Mouse (Mus musculus): ENCODE data around the gene Ifne. TPM values are rescaled to one million over a fixed set of nuclear protein-coding genes. Genes with fewer than 3 reads are reported as not detected.
"Not testable (repeated sequence)": the region's sequence is repeated elsewhere in the genome, so short reads cannot be mapped to it uniquely, and the experiment has no call there.

Ifne gene
- total RNA-seq, 2 experiments from 2014 or later = not detected

- intact Hi-C loops (cut with DNase I) = loop anchor here (1.0 to 10.0 kb wide), 3 partner anchors 64 to 652 kb away; no protein-coding TSS in a partner anchor
- DNase-seq (ENCODE audit: low spot score) = no peak
Observed at GRCm38 (mm10) chr4:88872691-88873090, 7.3 kb downstream of the Ifne start.

- DNase-seq (ENCODE audit: low spot score) = no peak
- intact Hi-C loops (cut with DNase I) = no loop called here
Observed at GRCm38 (mm10) chr4:88867926-88868911, 11.8 kb downstream of the Ifne start.

- intact Hi-C loops (cut with DNase I) = no loop called here
- peak; percentile 35 for DNase-seq (ENCODE audit: low spot score)
Observed at GRCm38 (mm10) chr4:88867366-88867925, 12.6 kb downstream of the Ifne start.

GRCm38 (mm10) chr4:88865011-88865569, 14.9 kb downstream of the Ifne start:
- intact Hi-C loops (cut with DNase I) = no loop called here
- DNase-seq (ENCODE audit: low spot score) = no peak

- DNase-seq (ENCODE audit: low spot score) = no peak
- intact Hi-C loops (cut with DNase I) = no loop called here
Observed at GRCm38 (mm10) chr4:88864599-88864998, 15.4 kb downstream of the Ifne start.

GRCm38 (mm10) chr4:88863309-88863708, 16.7 kb downstream of the Ifne start:
- intact Hi-C loops (cut with DNase I) = no loop called here
- DNase-seq (ENCODE audit: low spot score) = no peak

GRCm38 (mm10) chr4:88859214-88859613, 20.8 kb downstream of the Ifne start:
- no peak for DNase-seq (ENCODE audit: low spot score)
- intact Hi-C loops (cut with DNase I) = no loop called here

- intact Hi-C loops (cut with DNase I) = no loop called here
- DNase-seq (ENCODE audit: low spot score) = no peak
Observed at GRCm38 (mm10) chr4:88851026-88851763, 28.8 kb downstream of the Ifne start.

- DNase-seq (ENCODE audit: low spot score) = no peak
- intact Hi-C loops (cut with DNase I) = no loop called here
Observed at GRCm38 (mm10) chr4:88849698-88850097, 30.3 kb downstream of the Ifne start, which contains the start of gene Ifna1. Gene Ifna1, plus strand, starts transcription at chr4:88850087.

- intact Hi-C loops (cut with DNase I) = no loop called here
- no peak for DNase-seq (ENCODE audit: low spot score)
Observed at GRCm38 (mm10) chr4:88845334-88845733, 34.7 kb downstream of the Ifne start.

- no peak for DNase-seq (ENCODE audit: low spot score)
- intact Hi-C loops (cut with DNase I) = no loop called here
Observed at GRCm38 (mm10) chr4:88841438-88841911, 38.5 kb downstream of the Ifne start, which contains the start of gene Ifna4. Gene Ifna4, plus strand, starts transcription at chr4:88841861.

- intact Hi-C loops (cut with DNase I) = no loop called here
Observed at GRCm38 (mm10) chr4:88840058-88840457, 39.9 kb downstream of the Ifne start.

GRCm38 (mm10) chr4:88838828-88839227, 41.2 kb downstream of the Ifne start:
- intact Hi-C loops (cut with DNase I) = no loop called here
- no peak for DNase-seq (ENCODE audit: low spot score)

More at GRCm38 (mm10) chr4:88840058-88840457, 39.9 kb downstream of the Ifne start:
- DNase-seq (ENCODE audit: low spot score) = no peak

- DNase-seq (ENCODE audit: low spot score); intact Hi-C loops (cut with DNase I): not testable (repeated sequence)
Observed at GRCm38 (mm10) chr4:88835225-88835624, 44.8 kb downstream of the Ifne start, which contains the start of gene Ifna5. Gene Ifna5, plus strand, starts transcription at chr4:88835525.

- intact Hi-C loops (cut with DNase I) = no loop called here
- no peak for DNase-seq (ENCODE audit: low spot score)
Observed at GRCm38 (mm10) chr4:88830523-88830922, 49.5 kb downstream of the Ifne start.

Small RNAs within 50 kb of the gene (microRNA-seq; reads per million reads assigned to microRNA genes)
- 1,015 reads per million, percentile 79 among the genes with 10 or more reads in this experiment for gene Mir31

Other genes with a start within 250 kb of the Ifne start
- not detected for gene C87499, start 245.8 kb downstream of the Ifne start, total RNA-seq (2021)
- gene Ifna13, start 235.7 kb downstream of the Ifne start, total RNA-seq (2021) = not detected
- gene Ifna16, start 203.3 kb downstream of the Ifne start, total RNA-seq (2021) = not detected
- gene Ifna2, start 196.3 kb downstream of the Ifne start, total RNA-seq (2021) = not detected
- not detected for gene Ifnab, start 188.8 kb downstream of the Ifne start, total RNA-seq (2021)
- under 1 TPM; 0.50 to 0.57 TPM for gene Gm26566, start 158.4 kb downstream of the Ifne start, total RNA-seq (2021)
- gene Klhl9, start 157.7 kb downstream of the Ifne start, total RNA-seq (2021) = 10 to 100 TPM; 67.0 to 74.9 TPM
- gene Gm13271, start 125.3 kb downstream of the Ifne start, total RNA-seq (2021) = not detected
- not detected for gene Gm13283, start 120.1 kb downstream of the Ifne start, total RNA-seq (2021)
- gene Gm13290, start 106.4 kb downstream of the Ifne start, total RNA-seq (2021) = not detected
- gene Gm13289, start 103.3 kb downstream of the Ifne start, total RNA-seq (2021) = not detected
- not detected for gene Gm13272, start 100.4 kb downstream of the Ifne start, total RNA-seq (2021)
- under 1 TPM in 1 of 2 experiments, not detected in 1; 0.18 TPM for gene Ifnz, start 98.1 kb downstream of the Ifne start, total RNA-seq (2021)
- not detected for gene Gm13276, start 94.5 kb downstream of the Ifne start, total RNA-seq (2021)
- gene Gm13277, start 91.6 kb downstream of the Ifne start, total RNA-seq (2021) = not detected
- gene Gm13278, start 88.7 kb downstream of the Ifne start, total RNA-seq (2021) = not detected
- gene Gm13275, start 85.7 kb downstream of the Ifne start, total RNA-seq (2021) = not detected
- not detected for gene Gm13279, start 82.8 kb downstream of the Ifne start, total RNA-seq (2021)
- under 1 TPM in 1 of 2 experiments, not detected in 1; 0.22 TPM for gene Gm13285, start 80.5 kb downstream of the Ifne start, total RNA-seq (2021)
- not detected for gene Gm13287, start 76.9 kb downstream of the Ifne start, total RNA-seq (2021)
- not detected for gene Gm13288, start 74.7 kb downstream of the Ifne start, total RNA-seq (2021)
- not detected for gene Ifna7, start 64.0 kb downstream of the Ifne start, total RNA-seq (2021)
- not detected for gene Ifna11, start 60.2 kb downstream of the Ifne start, total RNA-seq (2021)
- not detected for gene Ifna6, start 52.8 kb downstream of the Ifne start, total RNA-seq (2021)
- gene Ifna5, start 44.7 kb downstream of the Ifne start, total RNA-seq (2021) = not detected
- gene Ifna4, start 38.3 kb downstream of the Ifne start, total RNA-seq (2021) = not detected
- not detected for gene Ifna1, start 30.1 kb downstream of the Ifne start, total RNA-seq (2021)